Mouse (Mus musculus) intestine, embryonic 15.5 days (tissue): ENCODE results near the gene Sycp2l. TPM values are rescaled to one million over a fixed set of nuclear protein-coding genes. Genes with fewer than 3 reads are reported as not detected.
A peak's percentile ranks its signal among the peaks of the same experiment; 100 is the strongest.

Experiments
- ATAC-seq: fragments of 200-750 bp; cut with Nextera tagmentation; 2 replicates; pipeline ENCODE4 v1.8.0; 2017; ENCODE audit warnings: moderate TSS enrichment, moderate library complexity
- H3K27ac ChIP-seq: fragments of 300-500 bp; sonication (generic); 2 replicates; pipeline ENCODE4 v1.5.1; 2015; ENCODE audit warnings: mild to moderate bottlenecking, inconsistent platforms
- H3K27me3 ChIP-seq: fragments of 300-500 bp; sonication (generic); replicated peaks from 2 replicates; pipeline ENCODE4 v1.6.1; 2015; ENCODE audit warnings: inconsistent platforms
- H3K36me3 ChIP-seq: fragments of 300-500 bp; sonication (generic); 2 replicates; pipeline ENCODE4 v1.6.1; 2015; ENCODE audit warnings: inconsistent platforms
- H3K4me1 ChIP-seq: fragments of 300-500 bp; sonication (generic); replicated peaks from 2 replicates; pipeline ENCODE4 v1.6.1; 2015; ENCODE audit warnings: inconsistent platforms
- H3K4me2 ChIP-seq: fragments of 300-500 bp; sonication (generic); replicated peaks from 2 replicates; pipeline ENCODE4 v1.6.1; 2015; ENCODE audit warnings: mild to moderate bottlenecking, inconsistent platforms
- H3K4me3 ChIP-seq: fragments of 300-500 bp; sonication (generic); replicated peaks from 2 replicates; pipeline ENCODE4 v1.5.1; 2015; ENCODE audit warnings: inconsistent platforms
- H3K9ac ChIP-seq: fragments of 300-500 bp; sonication (generic); 2 replicates; pipeline ENCODE4 v1.6.1; 2015; ENCODE audit warnings: inconsistent platforms
- H3K9me3 ChIP-seq: fragments of 300-500 bp; sonication (generic); 2 replicates; pipeline ENCODE4 v1.6.1; 2016; ENCODE audit warnings: inconsistent platforms
- WGBS: fragments of 180-500 bp; shearing (Covaris S2); methylation state at CpG from one replicate; pipeline ENCODE4 v1.1.7; 2015; 5-methylcytosine and 5-hydroxymethylcytosine counted together
- polyA plus RNA-seq: library from polyadenylated mRNA; unstranded; fragments of >200 nt; fragmentation: Nextera tagmentation; extraction: Ambion mirVana; gene quantifications from 2 replicates; pipeline ENCODE4 v1.2.1, GENCODE M21; 2015

Sycp2l gene
- polyA plus RNA-seq, 1 experiment from 2014 or later: 0.13 TPM

DNA sequence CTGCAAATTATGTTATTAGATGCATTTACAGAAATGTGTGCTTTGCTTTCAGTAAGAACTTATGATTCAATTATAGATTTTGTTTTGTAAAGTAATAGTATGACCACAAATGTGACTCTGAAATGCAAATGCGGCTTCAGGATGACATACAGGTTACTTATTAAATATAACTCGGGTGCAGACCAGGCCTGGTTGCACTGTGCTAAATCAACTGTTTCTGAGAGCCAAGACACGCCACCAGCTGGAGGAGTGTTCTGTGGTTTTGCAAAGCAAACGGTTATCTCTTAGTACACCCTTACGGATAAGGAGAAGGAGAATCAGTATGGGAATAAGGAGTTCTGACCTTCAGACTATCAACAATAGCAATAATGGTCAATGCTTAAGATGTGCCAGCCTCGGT lies 101.6 kb downstream of the Sycp2l start:
- no peak overlapping the region for H3K27ac ChIP-seq
- H3K9ac ChIP-seq: no peak overlapping the region
- ATAC-seq: no peak
- H3K36me3 ChIP-seq: no peaks in the 10 kb centered on the region
- WGBS: 73% methylated on average over 6 of the region's 6 CpGs
- no peaks in the 10 kb centered on the region for H3K9me3 ChIP-seq
- H3K4me3 ChIP-seq: no peak overlapping the region
- H3K4me2 ChIP-seq: no peak overlapping the region
- H3K4me1 ChIP-seq: peaks cover 14% of the 10 kb centered on the region
- H3K27me3 ChIP-seq: no peaks in the 10 kb centered on the region

DNA sequence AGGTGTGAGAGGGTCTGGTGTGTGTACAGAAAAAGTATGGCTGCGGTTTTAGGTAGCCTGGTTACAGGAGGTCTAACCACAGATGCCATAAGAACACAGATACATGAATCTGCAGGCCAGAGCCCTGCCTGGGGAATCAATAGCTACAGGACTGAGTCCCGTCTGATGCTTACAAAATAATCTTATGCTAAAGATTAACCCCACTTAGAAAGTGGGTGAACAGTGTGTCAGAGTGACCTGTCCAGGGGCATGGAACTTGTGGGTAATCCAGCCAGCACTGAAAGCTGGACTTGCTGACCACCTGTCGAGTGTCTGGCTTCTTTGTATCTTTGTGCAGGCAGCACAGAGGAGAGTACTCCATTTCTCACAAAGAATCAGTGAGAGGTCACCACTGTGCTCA lies 102.1 kb downstream of the Sycp2l start:
- Histone ChIP-seq H3K9me3 (no peaks in the 10 kb centered on the region), H3K36me3 (no peaks in the 10 kb centered on the region), H3K27me3 (no peaks in the 10 kb centered on the region), H3K4me3 (no peak overlapping the region), H3K4me2 (no peak overlapping the region), H3K27ac (no peak overlapping the region), H3K9ac (no peak overlapping the region), H3K4me1 (peaks cover 14% of the 10 kb centered on the region)
- ATAC-seq: no peak
- 80% methylated on average over 3 of the region's 3 CpGs for WGBS

GRCm38 (mm10) chr13:41219056-41219455 lies 104.9 kb downstream of the Sycp2l start:
- H3K27ac ChIP-seq: no peak overlapping the region

DNA sequence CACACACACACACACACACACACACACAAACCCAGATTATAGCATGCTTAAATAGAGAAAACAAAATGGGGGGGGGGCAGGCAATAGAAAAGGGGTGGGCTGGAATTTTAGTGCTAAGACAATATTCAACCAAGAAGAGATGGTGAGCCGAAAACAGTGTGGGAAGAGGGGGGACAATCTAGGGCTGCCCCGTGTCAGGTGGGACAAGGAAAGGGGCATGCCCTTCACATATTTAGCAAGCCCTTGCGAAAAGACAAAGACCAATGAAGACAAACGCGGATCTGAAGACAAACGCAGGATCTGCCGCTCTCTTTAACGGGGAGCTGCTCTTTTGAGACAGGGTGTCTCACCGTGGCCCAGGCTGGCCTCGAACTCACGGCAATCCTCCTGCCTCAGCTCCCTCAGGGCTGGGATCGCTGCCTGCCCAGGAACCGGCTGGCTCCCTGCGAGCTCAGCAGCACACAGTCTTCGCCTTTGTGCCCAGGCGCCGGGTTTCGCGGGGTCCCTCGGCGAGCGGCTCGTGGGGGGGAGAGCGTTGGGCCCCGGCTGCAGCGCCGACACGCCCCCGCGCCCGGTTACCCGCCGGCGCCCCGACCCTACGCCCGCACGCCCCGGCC lies 105.7 kb downstream of the Sycp2l start:
- ATAC-seq: peak; percentile 19
- H3K27me3 ChIP-seq: no peaks in the 10 kb centered on the region
- no peak overlapping the region for H3K27ac ChIP-seq
- peak overlapping the region; percentile 65 for H3K4me3 ChIP-seq
- peak overlapping the region; percentile 51 for H3K9ac ChIP-seq
- WGBS: 2% methylated on average over 39 of the region's 39 CpGs
- H3K9me3 ChIP-seq: no peaks in the 10 kb centered on the region
- no peaks in the 10 kb centered on the region for H3K36me3 ChIP-seq
- peaks cover 5% of the 10 kb centered on the region; the same call in 1 of the 2 replicates for H3K4me1 ChIP-seq
- peak overlapping the region; percentile 80 for H3K4me2 ChIP-seq

More at GRCm38 (mm10) chr13:41219056-41219455, 104.9 kb downstream of the Sycp2l start:
- Histone ChIP-seq H3K36me3 (no peaks in the 10 kb centered on the region), H3K4me3 (no peak overlapping the region), H3K4me1 (peaks cover 5% of the 10 kb centered on the region; the same call in 1 of the 2 replicates), H3K4me2 (peak overlapping the region; percentile 80; the same call in 1 of the 2 replicates), H3K9ac (no peak overlapping the region), H3K27me3 (no peaks in the 10 kb centered on the region), H3K9me3 (no peaks in the 10 kb centered on the region)
- ATAC-seq: no peak
- 39% methylated on average over 1 of the region's 1 CpGs for WGBS

- Histone ChIP-seq H3K9ac (peak within 1 kb of the TSS; percentile 51), H3K4me3 (peak within 1 kb of the TSS; percentile 65), H3K4me2 (peak within 1 kb of the TSS; percentile 80), H3K9me3 (no peaks in the 10 kb centered on the region), H3K4me1 (peaks cover 5% of the 10 kb centered on the region; the same call in 1 of the 2 replicates), H3K27me3 (no peaks in the 10 kb centered on the region), H3K36me3 (no peaks in the 10 kb centered on the region), H3K27ac (no peak within 1 kb of the TSS)
- WGBS: 2% methylated on average over 41 of the region's 77 CpGs
- peak; percentile 96 for ATAC-seq
These were observed 106.3 kb downstream of the Sycp2l start, which contains the start of gene Elovl2 for GRCm38 (mm10) chr13:41220304-41220834. Elovl2 (minus strand) TSS chr13:41220405.

Other genes with a start within 250 kb of the Sycp2l start
- gene Pak1ip1, start 113.3 kb upstream of the Sycp2l start, polyA plus RNA-seq: 78.8 and 86.0 TPM in 2 replicates
- 272 and 297 TPM in 2 replicates for gene Tmem14c, start 98.0 kb upstream of the Sycp2l start, polyA plus RNA-seq
- gene Mak, start 34.6 kb upstream of the Sycp2l start, polyA plus RNA-seq: 0.14 and 0.31 TPM in 2 replicates
- gene Gcm2, start 3.3 kb upstream of the Sycp2l start, polyA plus RNA-seq: 0.06 TPM in 1 of 2 replicates, not detected in the other
- gene Elovl2, start 106.1 kb downstream of the Sycp2l start, polyA plus RNA-seq: 7.7 and 8.1 TPM in 2 replicates
- gene Smim13, start 135.5 kb downstream of the Sycp2l start, polyA plus RNA-seq: 11.0 and 11.8 TPM in 2 replicates
- gene Gm17364, start 159.7 kb downstream of the Sycp2l start, polyA plus RNA-seq: not detected in 2 replicates